17 mouse cellular contexts compared by ENCODE assay signal in the genomic region with DNA sequence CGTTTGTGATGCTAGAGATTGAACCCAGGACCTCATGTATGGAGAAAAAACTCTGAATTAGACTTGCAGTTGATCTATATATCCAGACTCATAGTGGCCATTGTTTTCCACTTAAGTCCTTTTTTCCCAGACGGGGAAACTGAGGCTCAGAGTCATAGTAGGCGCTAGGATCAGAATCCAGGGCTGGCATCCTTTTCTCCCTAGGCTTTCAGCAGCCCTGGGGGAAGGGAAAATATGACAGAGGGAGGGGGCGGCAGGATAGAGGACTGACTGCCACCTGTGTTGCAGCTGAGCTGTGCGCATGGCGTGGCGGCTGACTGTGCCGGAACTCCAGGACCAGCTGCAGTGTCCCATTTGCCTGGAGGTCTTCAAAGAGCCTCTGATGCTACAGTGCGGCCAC. TPM values are rescaled to one million over a fixed set of nuclear protein-coding genes. Genes with fewer than 3 reads are reported as not detected.
"Had no signal": no experiment of that assay in that cellular context is flagged by ENCODE, and none has a peak within 500 bp of the region (broad histone marks: within the 10 kb centered on the region; RNA-seq: fewer than 3 reads in every experiment).

A gene (plus strand): TSS at position 301 of the 400 bp plus-strand sequence.

- H3K9ac ChIP-seq: limb, embryonic 15.5 days; liver, embryonic 12.5 days; lung, embryonic 14.5 days; midbrain, embryonic 15.5 days; neural tube, embryonic 13.5 days; stomach, embryonic 15.5 days had no signal

- H3K9me3 ChIP-seq: stomach, embryonic 15.5 days had no signal

- H3K4me2 ChIP-seq: limb, embryonic 15.5 days; liver, embryonic 12.5 days; lung, embryonic 14.5 days; midbrain, embryonic 11.5 days; midbrain, embryonic 15.5 days; neural tube, embryonic 13.5 days; stomach, embryonic 15.5 days had no signal

- ATAC-seq: liver, embryonic 12.5 days; midbrain, embryonic 15.5 days had no signal

- H3K27ac ChIP-seq: kidney, postnatal 0 days; layer of hippocampus, adult 2 months; limb, embryonic 15.5 days; liver, embryonic 12.5 days; midbrain, embryonic 15.5 days; neural tube, embryonic 13.5 days; stomach, embryonic 15.5 days had no signal

- H3K4me1 ChIP-seq: limb, embryonic 15.5 days; liver, embryonic 12.5 days; midbrain, embryonic 15.5 days; neural tube, embryonic 13.5 days; stomach, embryonic 15.5 days had no signal

- H3K4me3 ChIP-seq: layer of hippocampus, adult 2 months; limb, embryonic 15.5 days; liver, embryonic 12.5 days; midbrain, embryonic 15.5 days; neural tube, embryonic 13.5 days; stomach, embryonic 15.5 days had no signal

- H3K36me3 ChIP-seq: limb, embryonic 15.5 days; liver, embryonic 12.5 days; midbrain, embryonic 15.5 days; neural tube, embryonic 13.5 days; stomach, embryonic 15.5 days had no signal

- DNase-seq: kidney, adult 8-10 months; lung, postnatal 10 days; lung, postnatal 4 days; right cerebral cortex, postnatal 4 days; spleen, adult 18-20 months; thymus, adult 18-20 months had no signal

- H3K27me3 ChIP-seq: midbrain, embryonic 15.5 days; stomach, embryonic 15.5 days had no signal

RNA-seq across cellular contexts. Expression of the gene that starts here (rescaled TPM):
- polyA plus RNA-seq: kidney, postnatal 0 days; limb, embryonic 15.5 days; liver, embryonic 12.5 days; liver, embryonic 16.5 days; lung, embryonic 14.5 days; midbrain, embryonic 11.5 days; midbrain, embryonic 15.5 days; neural tube, embryonic 13.5 days; urinary bladder, adult 2 months had no signal
